Mouse (Mus musculus): ENCODE results near the gene Olfr578.

Olfr578 gene

DNA sequence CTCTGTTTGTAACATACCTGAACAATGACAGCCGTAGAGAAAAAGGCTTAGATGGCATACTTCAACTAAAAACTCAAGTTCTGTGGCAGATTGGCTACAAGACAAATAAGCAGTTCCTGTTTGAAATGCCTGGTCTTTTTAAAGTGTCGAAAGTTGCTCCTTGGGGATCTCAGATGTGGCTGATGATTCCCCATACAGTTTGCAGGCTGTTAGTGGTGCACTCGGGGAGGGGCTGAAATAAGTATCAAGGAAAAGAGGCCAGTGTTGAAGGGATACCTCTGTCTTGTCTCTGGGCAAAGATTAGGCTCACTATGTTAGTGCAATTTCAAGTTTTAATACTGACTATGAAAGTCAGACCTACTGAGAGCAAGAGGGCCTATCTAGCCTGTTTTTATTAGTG lies at the start of gene Olfr578:
Gene Olfr578 (minus strand): TSS at position 101 of the 400 bp plus-strand sequence.
- no peak for DNase-seq

DNA sequence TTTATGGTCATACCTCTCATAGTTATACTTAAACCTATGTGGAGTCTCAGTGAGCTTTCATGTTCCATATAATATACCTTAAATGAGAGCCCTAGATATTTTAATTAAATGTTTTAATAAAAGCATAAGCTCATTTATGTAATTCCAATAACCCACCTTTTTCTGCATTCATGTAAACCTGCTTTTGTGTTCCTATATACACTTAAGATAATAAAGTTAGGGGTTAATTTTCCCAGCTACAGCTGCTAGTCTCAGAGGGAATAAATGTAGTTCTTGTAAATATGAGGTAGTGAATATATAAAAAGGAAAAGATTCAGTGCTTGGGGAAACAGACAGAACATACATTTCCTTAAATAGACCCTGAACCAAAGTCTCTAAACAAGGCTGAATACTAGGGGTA lies 48.6 kb upstream of the Olfr578 start, which contains the start of gene Olfr582:
Gene Olfr582 (plus strand): TSS at position 301 of the 400 bp plus-strand sequence.
- DNase-seq, result no peak

GRCm38 (mm10) chr7:102975843-102976242 lies 13.3 kb downstream of the Olfr578 start, which contains the start of gene Olfr577:
Gene Olfr577 (minus strand): TSS chr7:102975943.
- no peak for DNase-seq

- DNase-seq, result no peak
These were observed 14.7 kb downstream of the Olfr578 start for GRCm38 (mm10) chr7:102974399-102974798.

DNA sequence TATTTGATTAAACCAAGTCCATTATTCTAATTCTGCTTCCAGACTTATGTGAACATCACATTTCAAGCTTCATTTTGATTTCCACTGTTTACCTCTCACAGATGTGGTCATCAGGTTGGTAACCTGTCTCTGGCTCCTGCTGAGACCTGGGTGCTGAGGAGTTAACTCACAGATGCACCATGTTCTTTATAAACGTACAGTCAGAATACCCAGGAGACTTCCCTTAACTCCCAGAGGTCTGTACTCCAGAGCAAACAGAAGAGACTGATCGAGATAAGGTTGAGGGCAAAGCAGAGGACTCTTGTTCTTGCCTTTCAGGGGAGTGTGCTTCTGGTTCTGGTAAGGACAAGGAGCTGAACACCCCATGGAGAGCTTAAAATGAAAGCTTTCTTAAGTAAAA lies 26.8 kb downstream of the Olfr578 start, which contains the start of gene Olfr576:
Gene Olfr576 (plus strand): TSS at position 301 of the 400 bp plus-strand sequence.
- no peak for DNase-seq

GRCm38 (mm10) chr7:102958593-102958992 lies 30.5 kb downstream of the Olfr578 start, which contains the start of gene Olfr575:
Gene Olfr575 (minus strand): TSS chr7:102958775.
- DNase-seq, result no peak

DNA sequence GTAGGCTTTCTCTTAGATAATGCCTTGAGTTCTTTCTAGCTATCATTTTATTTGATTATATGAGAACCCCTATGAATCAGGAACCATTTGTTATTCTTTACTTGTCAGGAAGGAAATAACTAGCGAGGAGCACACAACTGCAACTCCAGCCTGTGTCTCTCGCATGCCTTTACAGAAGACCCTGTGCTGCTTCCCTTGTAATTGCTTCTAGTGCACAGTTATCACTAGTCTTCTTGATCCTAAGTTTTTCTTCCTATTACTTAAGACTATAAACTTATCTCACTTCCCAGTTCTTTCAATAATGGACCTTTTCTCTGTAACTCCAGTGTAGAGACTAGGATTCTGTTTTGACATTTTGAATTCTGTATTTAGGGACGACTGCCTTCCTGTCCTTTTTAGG lies 31.0 kb downstream of the Olfr578 start:
- no peak for DNase-seq

- DNase-seq, result no peak
These were observed 38.4 kb downstream of the Olfr578 start for GRCm38 (mm10) chr7:102950732-102951131.

DNA sequence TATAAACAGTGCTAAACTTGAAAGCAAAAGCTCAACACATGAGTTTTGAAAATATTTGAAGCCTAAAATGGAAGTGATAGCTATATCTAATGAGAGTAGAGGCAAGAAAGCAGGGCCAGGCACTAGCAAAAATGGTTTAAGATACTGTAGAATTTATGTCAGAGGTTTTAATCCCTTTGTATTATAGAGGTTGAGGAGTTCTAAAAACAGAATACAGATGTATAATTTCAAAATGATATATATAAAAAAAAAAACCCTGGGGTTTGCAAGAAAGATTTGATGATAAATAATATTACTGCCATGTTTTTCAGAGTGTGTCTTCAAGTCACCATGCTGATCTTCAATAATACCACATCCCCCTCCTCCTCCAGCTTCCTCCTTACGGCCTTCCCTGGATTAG lies 41.0 kb downstream of the Olfr578 start, which contains the start of gene Olfr574:
Gene Olfr574 (plus strand): TSS at position 301 of the 400 bp plus-strand sequence.
- DNase-seq, result no peak

DNA sequence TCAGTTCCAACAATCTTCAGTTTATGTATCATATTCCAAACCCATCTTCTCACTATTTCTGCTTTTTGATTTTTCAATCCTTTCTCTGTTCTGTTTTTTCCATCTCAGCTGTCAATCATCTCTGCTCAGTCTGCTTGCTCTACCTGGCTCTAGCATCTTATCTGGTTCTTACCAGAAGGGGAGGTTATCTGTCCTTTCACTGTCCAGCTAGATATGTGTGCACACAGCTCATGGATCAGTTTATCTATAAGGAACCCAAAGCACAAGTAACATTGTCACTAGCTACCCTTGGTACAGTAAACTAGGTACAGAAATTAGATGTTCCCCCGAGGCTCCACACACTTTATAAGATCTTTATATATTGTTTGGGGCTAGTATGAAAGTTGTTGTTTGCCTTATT lies 45.7 kb downstream of the Olfr578 start:
- no peak for DNase-seq

GRCm38 (mm10) chr7:102942475-102942874 lies 46.6 kb downstream of the Olfr578 start, which contains the start of gene Olfr573-ps1:
Gene Olfr573-ps1 (minus strand): TSS chr7:102942575.
- no peak for DNase-seq
